In the genomic region with DNA sequence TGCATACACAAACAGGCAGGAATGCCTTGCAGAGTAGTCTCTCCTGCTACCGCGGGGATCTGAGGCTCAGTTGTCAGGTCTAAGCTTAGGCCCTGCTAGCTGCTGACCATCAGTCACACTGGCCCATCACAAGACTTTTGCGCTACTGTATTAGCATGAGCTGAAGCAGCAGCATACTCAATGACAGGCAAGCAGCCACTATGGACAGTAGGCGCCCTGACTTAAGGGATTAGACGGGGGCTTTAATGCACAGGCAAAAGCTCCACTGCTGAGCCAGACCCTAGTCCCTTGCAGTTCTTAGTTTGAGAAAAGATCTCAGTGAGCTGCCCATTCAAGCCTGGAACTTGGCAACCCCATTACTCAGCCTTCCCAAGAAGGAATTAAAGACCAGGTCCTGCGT, we compare ENCODE assay signal across 15 mouse cellular contexts.
"Had no signal": no experiment of that assay in that cellular context is flagged by ENCODE, and none has a peak within 500 bp of the region (broad histone marks: within the 10 kb centered on the region; RNA-seq: fewer than 3 reads in every experiment).

No protein-coding gene starts in this region.

- H3K4me2 ChIP-seq: intestine, embryonic 15.5 days; limb, embryonic 12.5 days; neural tube, embryonic 15.5 days had no signal

- H3K4me3 ChIP-seq: intestine, embryonic 15.5 days; limb, embryonic 12.5 days; myocyte; neural tube, embryonic 15.5 days had no signal

- H3K4me1 ChIP-seq: intestine, embryonic 15.5 days; neural tube, embryonic 15.5 days had no signal

- H3K9me3 ChIP-seq: intestine, embryonic 15.5 days; limb, embryonic 12.5 days; neural tube, embryonic 15.5 days had no signal

- DNase-seq: kidney, adult 2 months; kidney, postnatal 25 days; layer of hippocampus, adult 9-11 months; layer of hippocampus, postnatal 36 days; lung, adult 18-20 months; midbrain, embryonic 14.5 days; right cerebral cortex, postnatal 14 days; spleen, adult 18-20 months; thymus, adult 2 months; thymus, postnatal 25 days had no signal

- H3K27me3 ChIP-seq: intestine, embryonic 15.5 days; limb, embryonic 12.5 days; neural tube, embryonic 15.5 days had no signal

- ATAC-seq: intestine, embryonic 15.5 days had no signal

- H3K27ac ChIP-seq: intestine, embryonic 15.5 days; limb, embryonic 12.5 days; liver, embryonic 14.5 days; neural tube, embryonic 15.5 days had no signal

- H3K9ac ChIP-seq: intestine, embryonic 15.5 days; limb, embryonic 12.5 days; liver, embryonic 14.5 days; neural tube, embryonic 15.5 days had no signal
